Mouse (Mus musculus) liver, adult 2 months (tissue): ENCODE results near the gene Spats2l.

Experiments used
- CTCF ChIP-seq: fragments of 200-500 bp; IDR thresholded peaks from 2 replicates; pipeline ENCODE4 v1.5.1; 2011; ENCODE audit warnings: low read depth, low read length, control low read depth
- POLR2A ChIP-seq: fragments of 200-500 bp; IDR thresholded peaks from 2 replicates; pipeline ENCODE4 v1.6.1; 2011; ENCODE audit warnings: low read length, control low read depth; ENCODE audit not compliant: insufficient read depth; ENCODE audit errors: extremely low read depth

- TF ChIP-seq POLR2A (no peak), CTCF (no peak)
These were observed 202.9 kb downstream of the Spats2l start for GRCm38 (mm10) chr1:57976860-57977259.
